Mouse (Mus musculus) heart, postnatal 25 days (tissue): Measurements from ENCODE around the gene Gmfg. TPM values are rescaled to one million over a fixed set of nuclear protein-coding genes. Genes with fewer than 3 reads are reported as not detected.

Experiments used
- DNase-seq: peaks from one replicate; pipeline ENCODE4 v3.0.0; 2022; ENCODE audit warnings: low spot score
- intact Hi-C: fragments of 180-260 bp; cut with DNase I; formaldehyde crosslinking; loops from one replicate; pipeline ENCODE4 v1.15.1; 2025
- total RNA-seq, 2 experiments: library from RNA; stranded (reverse); gene quantifications; 2 replicates each; pipeline ENCODE4 v1.2.3; 2021

Gmfg gene
- total RNA-seq, 2 experiments from 2014 or later: 5.0 to 5.6 TPM

DNA sequence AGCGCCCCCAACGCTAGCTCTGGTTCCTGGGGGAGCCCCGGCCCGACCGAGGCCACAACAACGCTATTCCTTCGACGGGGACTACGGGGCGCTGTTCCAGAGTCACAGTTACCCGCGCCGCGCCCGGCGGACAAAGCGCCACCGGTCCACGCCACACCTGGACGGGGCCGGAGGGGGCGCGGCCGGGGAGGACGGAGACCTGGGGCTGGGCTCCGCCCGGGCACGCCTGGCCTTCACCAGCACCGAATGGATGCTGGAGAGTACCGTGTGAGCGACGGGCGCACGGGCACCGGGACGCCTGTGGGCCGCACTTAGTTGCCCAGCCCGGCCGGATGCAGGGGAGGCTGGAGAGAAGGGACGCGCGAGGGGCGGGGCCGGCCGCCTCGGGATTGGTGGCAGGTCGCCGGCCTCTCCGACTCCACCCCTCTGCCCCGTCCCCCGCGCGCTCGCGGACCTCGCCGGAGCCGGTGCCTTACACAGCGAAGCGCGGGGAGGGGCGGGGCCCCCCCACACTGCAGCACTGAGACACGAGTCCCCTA is 30.0 kb downstream of the Gmfg start:
- intact Hi-C loops: no loop called here
- DNase-seq: no peak

DNA sequence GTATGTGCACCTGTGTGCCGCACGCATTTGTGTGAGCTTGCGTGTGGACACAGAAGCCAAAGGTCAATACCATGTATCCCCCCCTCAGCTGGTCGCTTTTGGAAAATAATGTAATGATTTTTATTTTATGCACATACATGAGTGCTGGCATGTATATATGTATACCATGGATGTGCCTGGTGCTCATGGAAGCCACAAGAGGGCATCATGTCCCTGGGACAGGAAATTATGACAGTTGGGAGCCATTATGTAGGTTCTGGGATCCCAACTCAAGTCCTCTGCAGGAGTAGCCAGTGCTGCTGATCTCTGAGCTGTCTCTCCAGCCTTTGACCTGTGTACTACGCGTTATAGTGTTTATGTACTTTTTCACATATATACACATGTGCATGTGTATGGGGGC is 38.9 kb downstream of the Gmfg start:
- intact Hi-C loops: no loop called here
- no peak for DNase-seq

DNA sequence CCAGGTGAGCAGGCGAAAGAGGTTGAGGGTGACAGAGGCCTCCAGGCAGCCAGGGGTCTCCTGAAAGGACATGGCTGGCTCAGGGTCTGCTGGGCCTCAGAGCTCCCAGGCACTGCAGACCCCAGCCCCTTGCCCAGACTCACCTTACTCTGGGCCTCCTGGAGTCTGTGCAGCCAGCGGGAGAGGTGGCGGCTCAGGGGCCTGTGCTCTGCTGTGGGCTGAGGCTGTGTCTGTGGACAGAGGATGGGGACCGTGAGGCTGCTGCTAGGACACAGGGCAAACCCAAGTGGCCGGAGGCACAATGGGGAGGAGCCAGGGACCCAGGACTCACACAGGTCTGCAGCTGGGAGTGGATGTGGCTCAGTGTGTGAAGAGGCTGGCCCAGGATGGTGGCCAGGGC is 40.1 kb downstream of the Gmfg start:
- intact Hi-C loops: no loop called here
- no peak for DNase-seq

DNA sequence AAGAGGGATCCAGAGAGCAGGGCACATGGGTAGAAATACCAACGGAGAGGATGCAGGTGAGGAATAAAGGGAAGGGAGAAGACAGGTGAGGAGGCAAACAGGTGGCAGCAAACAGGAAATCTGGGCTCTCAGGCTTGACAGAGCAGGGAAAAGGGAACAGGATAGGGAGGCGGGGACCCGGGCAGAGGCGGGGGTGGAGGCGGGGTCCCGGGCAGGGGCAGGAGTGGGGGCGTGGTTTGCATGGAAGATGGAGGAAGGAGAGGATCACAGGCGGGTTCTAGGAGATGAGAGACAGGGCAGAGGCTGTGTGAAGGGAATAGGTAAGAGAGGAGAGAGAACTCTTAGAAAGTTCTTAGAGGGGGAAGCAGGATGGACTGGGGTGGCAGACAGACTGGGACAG is 41.6 kb downstream of the Gmfg start:
- no peak for DNase-seq
- intact Hi-C loops: no loop called here

DNA sequence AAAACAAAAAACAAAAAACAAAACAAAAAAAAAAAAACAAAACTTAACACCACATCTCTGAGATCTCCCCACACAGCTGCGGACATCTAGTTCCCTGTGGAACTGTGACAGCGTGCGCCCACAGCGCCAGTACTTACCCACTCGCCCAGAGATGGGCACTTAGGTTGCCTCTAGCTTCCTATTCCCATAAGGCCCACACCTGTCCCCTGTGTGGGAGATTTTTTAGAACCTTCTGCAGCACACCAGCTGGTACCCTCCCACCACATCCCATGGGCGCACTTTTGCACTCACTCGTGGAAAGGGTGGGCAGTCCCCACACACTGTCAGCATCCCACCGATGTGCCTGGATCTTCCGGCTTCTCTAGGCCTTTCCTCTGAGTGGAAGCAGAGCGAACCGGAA is 45.6 kb downstream of the Gmfg start:
- intact Hi-C loops: no loop called here
- DNase-seq: no peak

DNA sequence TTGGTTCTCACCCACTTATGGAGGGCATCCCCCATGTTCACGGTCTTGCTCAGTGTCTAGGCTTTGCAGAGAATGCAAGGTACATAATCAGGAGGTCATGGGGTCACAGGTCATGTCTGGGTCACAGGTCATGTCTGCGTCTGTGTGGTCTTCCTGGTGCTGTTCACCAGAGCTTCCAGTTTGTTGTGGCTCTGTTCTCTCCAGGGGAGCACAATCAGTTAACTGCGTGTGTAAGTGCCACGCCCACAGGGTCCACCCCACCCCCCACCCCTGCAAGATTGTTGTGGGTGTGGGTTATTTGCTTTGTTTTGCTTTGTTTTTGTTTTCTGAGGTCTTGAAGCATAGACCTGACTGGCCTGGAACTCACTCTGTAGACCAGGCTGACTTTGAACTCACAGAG is 46.9 kb downstream of the Gmfg start:
- intact Hi-C loops: no loop called here
- no peak for DNase-seq

DNA sequence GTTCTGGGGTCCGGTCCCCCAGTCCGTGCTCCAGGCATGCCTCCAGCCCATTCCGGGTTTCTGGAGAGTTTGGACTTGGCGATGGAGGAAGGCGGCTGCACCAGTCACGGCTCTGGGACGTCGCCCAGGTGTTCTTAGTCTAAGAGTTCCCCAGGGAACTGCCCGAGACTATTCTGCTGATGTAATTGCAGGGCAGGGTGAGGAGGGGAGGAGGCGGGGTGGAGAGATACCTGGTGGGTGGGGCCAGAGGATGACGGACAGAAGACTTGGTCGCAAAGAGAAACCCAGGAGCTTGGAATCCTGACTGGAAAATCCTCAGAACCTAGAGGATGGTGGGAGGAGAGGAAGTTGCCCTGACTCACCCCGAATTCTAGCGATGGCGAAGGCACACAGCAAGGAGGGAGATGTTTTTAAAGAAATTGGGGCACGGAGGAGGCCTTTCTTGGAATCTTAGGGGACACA is 50.8 kb downstream of the Gmfg start:
- no peak for DNase-seq
- intact Hi-C loops: no loop called here

DNA sequence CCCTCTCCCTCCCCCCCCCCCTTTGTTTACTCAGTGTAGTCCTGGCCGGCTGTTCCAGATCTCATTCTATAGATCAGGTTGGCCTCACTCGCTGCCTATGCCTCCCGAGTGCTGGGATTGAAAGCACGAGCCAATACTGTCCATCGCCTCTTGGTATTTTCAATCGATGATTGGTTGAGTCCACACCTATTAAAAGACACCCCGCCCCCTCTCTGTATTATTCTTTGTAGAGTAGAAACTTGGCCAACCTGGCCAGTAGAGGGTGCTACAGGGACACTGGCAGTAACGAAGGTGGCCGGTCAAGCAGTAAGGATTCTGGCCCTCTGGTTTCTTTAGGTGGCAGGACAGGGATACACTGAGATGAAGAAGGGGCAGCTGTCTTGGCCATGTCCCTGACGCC is 53.2 kb downstream of the Gmfg start:
- intact Hi-C loops: loop anchor here (2.0 kb wide), 1 partner anchor 110 kb away; no protein-coding TSS in a partner anchor
- DNase-seq: no peak

DNA sequence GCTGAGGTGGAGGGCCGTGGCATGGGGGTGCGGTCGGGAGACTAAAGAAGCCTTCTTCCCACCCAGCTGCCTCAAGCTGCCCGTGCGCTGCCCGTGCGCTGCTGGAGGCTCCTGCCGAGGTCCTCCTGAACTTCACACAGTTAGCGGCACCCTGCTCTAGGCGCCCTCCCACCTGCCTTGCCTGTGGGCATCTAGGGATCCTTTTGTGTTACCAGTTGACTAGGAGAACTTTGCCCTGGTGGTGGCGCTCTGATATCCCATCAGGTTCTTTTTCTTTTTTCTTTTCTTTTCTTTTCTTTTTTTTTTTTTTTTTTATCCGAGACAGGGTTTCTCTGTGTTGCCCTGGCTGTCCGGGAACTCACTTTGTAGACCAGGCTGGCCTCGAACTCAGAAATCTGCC is 53.7 kb downstream of the Gmfg start:
- intact Hi-C loops: loop anchor here (2.0 kb wide), 1 partner anchor 110 kb away; no protein-coding TSS in a partner anchor

DNA sequence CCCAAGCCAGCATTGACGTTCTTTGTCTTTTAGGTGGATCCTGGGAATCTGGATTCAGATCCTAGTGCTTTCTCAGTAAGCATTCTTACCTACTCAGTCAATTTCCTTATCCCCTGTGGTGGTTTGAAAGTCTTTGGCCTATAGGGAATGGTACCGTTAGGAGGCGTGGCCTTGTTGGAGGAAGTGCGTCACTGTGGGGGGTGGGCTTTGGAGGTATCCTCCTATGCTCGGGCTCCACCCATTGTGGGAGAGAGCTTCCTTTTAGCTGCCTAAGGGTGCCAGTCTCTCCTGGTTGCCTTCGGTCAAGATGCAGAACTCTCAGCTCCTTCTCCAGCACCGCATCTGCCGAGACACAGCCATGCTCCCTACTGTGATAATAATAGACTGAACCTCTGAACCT is 55.1 kb downstream of the Gmfg start:
- DNase-seq: no peak
- intact Hi-C loops: no loop called here

More for the DNA sequence above, 53.7 kb downstream of the Gmfg start:
- no peak for DNase-seq

DNA sequence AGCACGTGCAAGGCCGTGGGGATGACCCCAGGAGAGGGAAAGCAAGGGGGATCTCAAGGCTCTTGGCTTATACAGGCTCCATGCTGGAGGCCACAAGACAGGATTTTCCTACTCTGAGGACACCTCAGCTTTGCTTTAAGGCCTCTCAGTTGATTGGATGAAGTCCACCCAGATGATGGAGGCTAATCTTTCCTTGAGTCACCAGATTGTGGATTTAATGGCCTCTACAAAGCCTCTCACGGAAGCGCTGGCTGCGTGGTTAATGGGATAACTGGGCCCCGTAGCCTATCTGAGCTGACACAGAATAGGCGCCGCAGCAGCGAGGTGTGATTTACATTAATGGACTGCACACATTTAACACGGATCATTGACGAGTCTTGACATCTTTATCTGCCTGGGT is 58.2 kb downstream of the Gmfg start:
- intact Hi-C loops: no loop called here

More for the DNA sequence above, 58.2 kb downstream of the Gmfg start:
- no peak for DNase-seq

Other genes starting within 250 kb of the Gmfg start
- 10 to 100 TPM; 11.9 to 12.1 TPM for gene Eid2, start 169.6 kb upstream of the Gmfg start, total RNA-seq
- 10 to 100 TPM; 10.1 to 10.2 TPM for gene Eid2b, start 159.7 kb upstream of the Gmfg start, total RNA-seq
- gene Selenov, start 146.3 kb upstream of the Gmfg start, total RNA-seq: not detected
- not detected for gene Dll3, start 135.2 kb upstream of the Gmfg start, total RNA-seq
- 10 to 100 TPM; 60.5 to 61.7 TPM for gene Timm50, start 125.4 kb upstream of the Gmfg start, total RNA-seq
- 10 to 100 TPM; 52.8 to 52.9 TPM for gene Supt5, start 98.7 kb upstream of the Gmfg start, total RNA-seq
- 100 to 1,000 TPM; 489 to 520 TPM for gene Rps16, start 86.8 kb upstream of the Gmfg start, total RNA-seq
- 10 to 100 TPM; 13.1 to 20.4 TPM for gene Plekhg2, start 64.8 kb upstream of the Gmfg start, total RNA-seq
- gene Zfp36, start 57.2 kb upstream of the Gmfg start, total RNA-seq: 10 to 100 TPM; 14.1 to 18.0 TPM
- gene Med29, start 44.7 kb upstream of the Gmfg start, total RNA-seq: 10 to 100 TPM; 18.2 to 20.9 TPM
- 10 to 100 TPM; 40.6 to 44.3 TPM for gene Paf1, start 44.5 kb upstream of the Gmfg start, total RNA-seq
- under 1 TPM; 0.68 to 0.84 TPM for gene Lrfn1, start 14.5 kb downstream of the Gmfg start, total RNA-seq
- gene Ifnl2, start 73.0 kb downstream of the Gmfg start, total RNA-seq: not detected
- not detected for gene Ifnl3, start 85.4 kb downstream of the Gmfg start, total RNA-seq
- gene Sycn, start 103.4 kb downstream of the Gmfg start, total RNA-seq: not detected
- gene Nccrp1, start 109.8 kb downstream of the Gmfg start, total RNA-seq: not detected
- 10 to 100 TPM; 22.6 to 22.8 TPM for gene Samd4b, start 160.7 kb downstream of the Gmfg start, total RNA-seq
- gene Pak4, start 160.7 kb downstream of the Gmfg start, total RNA-seq: 1 to 10 TPM; 8.4 to 8.8 TPM
- not detected for gene Acp7, start 193.9 kb downstream of the Gmfg start, total RNA-seq